Mouse (Mus musculus) c-Kit-positive CD71-positive TER-119-positive erythroid progenitor cells, embryonic 14.5 days (primary cell): ENCODE data around the gene Tpm4.

Experiments used
- DNase-seq: peaks from one replicate; pipeline ENCODE4 v3.0.0-alpha.2; 2013; ENCODE audit warnings: low spot score

Tpm4 gene

GRCm38 (mm10) chr8:72143256-72143824 is 8.6 kb downstream of the Tpm4 start:
- no peak for DNase-seq

DNA sequence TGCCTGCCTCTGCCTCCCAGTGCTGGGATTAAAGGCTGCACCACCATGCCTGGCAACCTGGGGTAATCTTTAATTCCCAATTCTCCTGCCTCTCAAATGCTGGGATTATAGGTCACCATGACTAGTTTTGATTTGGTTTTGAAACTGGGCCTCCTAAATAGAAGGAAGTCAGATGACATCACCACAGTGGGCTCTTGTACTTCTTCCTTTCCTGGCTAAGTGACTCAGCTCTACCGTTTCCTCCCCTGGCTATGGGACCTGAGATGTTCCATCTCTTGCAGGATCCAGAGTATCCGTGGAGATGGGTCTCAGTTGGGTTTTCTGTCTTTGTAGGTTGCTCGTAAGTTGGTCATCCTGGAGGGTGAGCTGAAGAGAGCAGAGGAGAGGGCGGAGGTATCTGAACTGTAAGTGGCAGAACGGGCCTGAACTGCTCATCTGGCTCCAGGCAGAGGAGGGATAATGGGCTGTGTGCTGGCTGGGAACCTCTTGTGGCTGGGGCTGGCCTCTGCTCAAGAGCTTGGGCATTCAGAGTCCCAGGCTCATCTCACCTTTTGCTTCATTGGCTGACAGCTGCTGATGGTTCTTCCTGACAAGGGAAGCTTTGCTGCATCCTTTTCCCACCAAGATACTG is 9.7 kb downstream of the Tpm4 start:
- no peak for DNase-seq

- DNase-seq = no peak
Measured at GRCm38 (mm10) chr8:72145511-72145910, 10.7 kb downstream of the Tpm4 start.

DNA sequence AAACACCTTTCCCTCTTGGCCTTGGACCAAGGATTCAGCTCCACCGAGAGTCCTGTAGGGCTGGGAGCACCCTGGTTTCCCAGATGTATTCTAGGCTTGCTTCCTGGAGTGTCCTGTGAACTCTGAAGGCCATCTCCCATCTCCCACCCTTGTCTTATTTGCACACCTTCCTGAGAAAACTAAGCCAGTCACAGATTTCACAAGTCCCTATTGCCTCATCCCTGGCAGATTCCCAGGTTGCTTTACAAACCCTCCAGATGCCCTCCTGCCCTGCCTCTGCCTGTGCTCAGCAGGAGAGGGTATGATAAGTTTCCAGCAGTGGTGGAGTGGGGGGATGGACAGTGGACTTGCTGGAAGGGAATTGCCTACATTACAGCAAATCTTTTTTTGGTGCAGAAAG is 11.3 kb downstream of the Tpm4 start:
- no peak for DNase-seq

DNA sequence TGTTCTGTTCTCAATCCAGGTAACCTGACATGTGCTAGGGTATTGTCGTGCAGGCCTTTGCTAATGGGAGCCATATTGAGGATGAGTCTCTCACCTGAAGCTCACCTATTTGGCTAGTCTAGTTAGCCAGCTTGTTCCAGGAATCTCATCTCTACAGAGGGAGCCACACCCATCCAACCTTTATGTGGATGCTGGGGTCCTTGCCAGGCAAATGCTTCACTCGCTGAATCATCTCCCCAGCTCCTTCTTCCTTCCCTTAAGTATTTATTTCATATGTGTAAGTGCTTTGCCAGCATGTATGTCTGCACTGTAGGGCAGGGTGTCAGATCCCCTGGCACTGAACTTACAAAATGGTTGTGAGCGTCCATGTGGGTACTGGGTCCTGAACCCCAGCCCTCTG is 11.8 kb downstream of the Tpm4 start:
- no peak for DNase-seq

GRCm38 (mm10) chr8:72147266-72147665 is 12.5 kb downstream of the Tpm4 start:
- DNase-seq = no peak

GRCm38 (mm10) chr8:72149056-72149455 is 14.3 kb downstream of the Tpm4 start:
- no peak for DNase-seq

GRCm38 (mm10) chr8:72151418-72152078 is 16.8 kb downstream of the Tpm4 start:
- no peak for DNase-seq

DNA sequence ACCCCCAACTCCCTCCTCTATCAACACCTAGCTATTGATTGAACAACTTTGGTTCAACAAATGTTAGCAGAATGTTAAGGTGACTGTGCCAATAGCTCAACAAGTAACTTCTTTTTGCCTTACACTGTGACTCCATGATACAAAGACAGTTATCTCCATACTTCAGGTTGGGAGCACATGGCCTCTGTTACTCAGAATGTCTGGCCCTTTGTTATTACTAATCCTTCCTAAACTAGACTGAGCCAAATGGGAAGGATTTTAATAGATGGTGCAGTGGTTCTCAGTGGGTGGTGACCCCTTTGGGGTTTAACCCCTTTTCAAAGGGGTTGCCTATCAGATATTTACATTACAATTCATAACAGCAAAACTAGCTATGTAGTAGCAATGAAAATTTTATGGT is 18.6 kb downstream of the Tpm4 start:
- no peak for DNase-seq

- DNase-seq = no peak
Measured at GRCm38 (mm10) chr8:72158096-72158495, 23.3 kb downstream of the Tpm4 start.

GRCm38 (mm10) chr8:72158726-72159125 is 24.0 kb downstream of the Tpm4 start:
- DNase-seq = no peak

DNA sequence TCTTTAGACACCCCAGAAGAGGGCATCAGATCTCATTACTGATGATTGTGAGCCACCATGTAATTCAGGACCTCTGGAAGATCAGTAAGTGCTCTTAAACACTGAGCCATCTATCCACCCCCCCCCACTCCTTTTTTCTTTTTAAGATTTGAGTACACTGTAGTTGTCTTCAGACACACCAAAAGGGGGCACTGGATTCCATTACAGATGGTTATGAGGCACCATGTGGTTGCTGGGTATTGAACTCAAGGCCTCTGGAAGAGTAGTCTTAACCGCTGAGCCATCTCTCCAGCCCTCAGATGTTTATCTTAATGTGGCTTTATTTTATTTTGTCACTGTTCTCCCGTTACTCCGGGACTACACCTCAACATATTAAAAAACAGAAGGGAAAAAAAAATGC is 25.2 kb downstream of the Tpm4 start:
- peak; percentile 28 for DNase-seq

GRCm38 (mm10) chr8:72160707-72161697 is 26.2 kb downstream of the Tpm4 start, which contains the start of gene Rab8a:
TSS of gene Rab8a (plus strand) at chr8:72161200.
- peak; percentile 99 for DNase-seq

GRCm38 (mm10) chr8:72162821-72163220 is 28.0 kb downstream of the Tpm4 start:
- no peak for DNase-seq

GRCm38 (mm10) chr8:72169098-72169668 is 34.4 kb downstream of the Tpm4 start:
- no peak for DNase-seq

DNA sequence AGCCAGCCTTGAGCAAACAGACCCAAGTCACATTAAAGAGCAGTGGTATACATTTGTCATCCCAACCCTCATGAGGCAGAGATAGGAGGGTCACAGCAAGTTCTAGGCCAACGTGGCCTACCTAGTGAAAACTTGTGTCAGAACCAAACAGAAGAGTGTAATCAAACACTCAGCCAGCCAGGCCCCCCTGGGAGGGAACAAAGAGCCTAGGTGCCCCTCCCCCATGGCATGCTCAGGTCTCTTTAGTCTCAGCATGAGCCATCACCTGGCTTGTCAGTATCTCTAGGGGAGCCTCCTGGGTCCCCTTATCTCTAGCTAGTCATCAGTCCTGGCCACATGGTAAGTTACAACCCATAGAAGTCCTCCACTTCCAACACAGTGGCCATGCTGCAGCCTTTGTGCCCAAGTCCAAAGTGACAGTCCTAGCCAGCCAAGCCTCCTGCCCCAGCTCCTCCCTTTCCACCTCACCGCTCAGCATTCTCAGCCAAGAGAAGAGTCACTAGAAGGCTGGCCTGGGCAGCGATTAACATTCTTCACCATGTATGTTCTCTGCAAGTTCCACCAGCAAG is 35.0 kb downstream of the Tpm4 start:
- DNase-seq = no peak

GRCm38 (mm10) chr8:72177346-72177925 is 42.7 kb downstream of the Tpm4 start:
- DNase-seq = peak; percentile 60

GRCm38 (mm10) chr8:72183554-72184202 is 48.9 kb downstream of the Tpm4 start:
- no peak for DNase-seq

- DNase-seq = no peak
Measured at GRCm38 (mm10) chr8:72187793-72188331, 53.1 kb downstream of the Tpm4 start.
